Mouse (Mus musculus) G1E (cell line): ENCODE measurements around the gene Smap1. TPM values are rescaled to one million over a fixed set of nuclear protein-coding genes. Genes with fewer than 3 reads are reported as not detected.
"Not testable (repeated sequence)": the region's sequence is repeated elsewhere in the genome, so short reads cannot be mapped to it uniquely, and the experiment has no call there.

Experiments used
- ATAC-seq: 2 replicates; pipeline ENCODE4 v1.8.0; 2016; ENCODE audit warnings: mild to moderate bottlenecking; ENCODE audit not compliant: insufficient number of reproducible peaks, poor library complexity, low FRiP score, severe bottlenecking; ENCODE audit errors: extremely low read depth
- DNase-seq: peaks from one replicate; pipeline ENCODE4 v3.0.0; 2012; ENCODE audit warnings: low spot score
- H3K27me3 ChIP-seq: 2 replicates; pipeline ENCODE4 v1.6.1; 2012; ENCODE audit warnings: mild to moderate bottlenecking, low read length, inconsistent platforms; ENCODE audit not compliant: insufficient read depth
- H3K36me3 ChIP-seq: replicated peaks from 2 replicates; pipeline ENCODE3; 2012; ENCODE audit warnings: mild to moderate bottlenecking, inconsistent platforms
- H3K4me1 ChIP-seq: 2 replicates; pipeline ENCODE4 v1.6.1; 2012; ENCODE audit warnings: low read depth, low read length, inconsistent platforms, mixed read lengths; ENCODE audit not compliant: insufficient read depth
- H3K4me3 ChIP-seq: 2 replicates; pipeline ENCODE4 v1.5.1; 2012; ENCODE audit warnings: low read depth, mild to moderate bottlenecking, inconsistent platforms, low read length, moderate library complexity, mixed read lengths
- H3K9me3 ChIP-seq: replicated peaks from 2 replicates; pipeline ENCODE4 v1.6.1; 2012; ENCODE audit warnings: inconsistent platforms
- CTCF ChIP-seq: IDR thresholded peaks from 2 replicates; pipeline ENCODE4 v1.5.1; 2012; ENCODE audit warnings: low read depth, low read length, inconsistent platforms, mixed read lengths
- GATA1 ChIP-seq: IDR thresholded peaks from 2 replicates; pipeline ENCODE4 v1.6.1; 2012; ENCODE audit warnings: borderline replicate concordance, low read length, inconsistent platforms, mixed read lengths
- GATA2 ChIP-seq: IDR thresholded peaks from 2 replicates; pipeline ENCODE4 v1.6.1; 2012; ENCODE audit warnings: low read depth, low read length, inconsistent platforms, borderline replicate concordance
- POLR2AphosphoS5 ChIP-seq: IDR thresholded peaks from 2 replicates; pipeline ENCODE4 v1.6.1; 2012; ENCODE audit warnings: low read depth, low read length, inconsistent platforms; ENCODE audit not compliant: insufficient replicate concordance
- TAL1 ChIP-seq: conservative IDR thresholded peaks from 2 replicates; pipeline ENCODE4 v1.6.1; 2012; ENCODE audit warnings: low read depth, low read length, inconsistent platforms, mixed read lengths
- polyA plus RNA-seq: library from polyadenylated mRNA; stranded (reverse); fragments of >175 nt; gene quantifications from 2 replicates; pipeline ENCODE4 v1.2.3, GENCODE M21; 2012
- total RNA-seq, 2 experiments: library from RNA; stranded (forward) in 1 of 2; stranded (reverse) in 1 of 2; fragments of 200-1000 nt in 1 of 2; fragments of >200 nt in 1 of 2; fragmentation: Nextera tagmentation in 1 of 2; gene quantifications; 2 replicates each; pipeline ENCODE4 v1.2.3; 2014 to 2017

Smap1 gene
- 382 and 473 TPM in 2 replicates for total RNA-seq (2014; fragmentation: Nextera tagmentation)
- total RNA-seq (2017): 80.9 and 98.0 TPM in 2 replicates
- 34.7 and 37.6 TPM in 2 replicates for polyA plus RNA-seq

DNA sequence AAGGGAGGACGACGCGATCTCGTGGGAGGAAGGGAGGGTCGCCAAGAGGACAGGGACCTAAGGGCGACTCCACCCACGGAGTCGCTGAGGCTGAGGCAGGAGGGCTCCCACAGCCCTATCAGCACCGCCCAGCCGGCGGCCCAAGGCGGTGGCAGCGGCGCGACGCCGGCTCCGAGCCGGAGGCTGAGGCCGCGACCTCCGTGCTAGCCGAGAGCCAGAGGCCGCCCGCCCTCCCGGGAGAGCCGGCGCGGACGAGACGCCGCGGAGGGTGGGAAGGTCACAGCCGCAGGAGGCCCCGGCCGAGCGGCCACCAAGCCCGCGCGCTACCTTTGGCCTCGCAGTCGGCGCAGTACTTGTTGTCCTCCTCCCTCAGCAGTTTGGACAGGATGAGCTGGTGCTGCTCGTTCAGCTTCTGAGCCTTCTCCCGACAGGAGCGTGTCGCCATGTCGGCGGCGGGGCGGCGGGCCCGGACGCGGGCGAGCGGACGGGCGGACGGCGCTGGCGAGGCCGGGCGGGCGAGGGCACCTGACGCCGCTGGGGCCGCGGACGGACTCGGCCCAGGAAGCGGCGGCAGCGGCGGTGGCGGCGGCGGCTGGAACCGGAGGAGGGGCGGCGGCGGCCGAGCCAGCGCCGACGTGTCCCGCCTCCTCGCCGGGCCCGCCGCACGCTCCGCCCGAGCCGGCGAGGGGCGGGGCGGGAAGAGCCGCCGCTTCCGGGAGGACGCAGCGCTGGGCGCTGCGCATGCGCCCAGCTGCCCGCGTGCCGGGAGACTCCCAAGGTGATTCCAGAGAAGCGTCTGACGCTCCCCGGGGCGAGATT, at the start of gene Smap1:
Gene Smap1, minus strand, starts transcription at position 607 of the 819 bp plus-strand sequence.
- Histone ChIP-seq H3K9me3 (peaks cover 16% of the 10 kb centered on the region), H3K27me3 (no peaks in the 10 kb centered on the region), H3K4me1 (peaks cover 57% of the 10 kb centered on the region), H3K4me3 (peak within 1 kb of the TSS; percentile 91), H3K36me3 (peaks cover 10% of the 10 kb centered on the region)
- peak; percentile 18; the same call in 1 of the 2 replicates for ATAC-seq
- peak; percentile 91 for DNase-seq
- TF ChIP-seq GATA1 (no peak), TAL1 (peak; percentile 68; the same call in 1 of the 2 replicates), POLR2AphosphoS5 (no peak), GATA2 (no peak), CTCF (no peak)

DNA sequence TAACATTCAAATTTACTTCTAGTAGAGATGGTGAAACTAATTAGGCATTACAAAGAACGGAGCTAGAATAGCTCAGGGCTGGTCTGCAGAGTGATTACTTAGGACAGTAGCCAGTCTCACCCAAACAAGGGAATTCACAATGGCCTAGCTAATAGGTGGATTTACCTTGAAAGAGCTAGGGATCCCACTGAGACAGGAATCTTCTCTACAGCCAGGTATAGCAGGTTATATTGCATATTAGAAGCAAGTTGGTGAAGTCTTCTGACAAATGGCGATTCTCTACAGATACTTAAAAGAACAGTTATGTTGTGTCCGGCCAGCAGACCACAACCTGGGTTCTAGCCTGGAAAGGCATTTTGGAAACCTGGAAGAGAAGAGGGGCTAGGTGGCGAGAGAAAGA, 49.0 kb upstream of the Smap1 start:
- not testable (repeated sequence) for DNase-seq, H3K9me3 ChIP-seq, H3K36me3 ChIP-seq, ATAC-seq, H3K4me3 ChIP-seq, H3K4me1 ChIP-seq
- H3K27me3 ChIP-seq: peaks cover 17% of the 10 kb centered on the region

DNA sequence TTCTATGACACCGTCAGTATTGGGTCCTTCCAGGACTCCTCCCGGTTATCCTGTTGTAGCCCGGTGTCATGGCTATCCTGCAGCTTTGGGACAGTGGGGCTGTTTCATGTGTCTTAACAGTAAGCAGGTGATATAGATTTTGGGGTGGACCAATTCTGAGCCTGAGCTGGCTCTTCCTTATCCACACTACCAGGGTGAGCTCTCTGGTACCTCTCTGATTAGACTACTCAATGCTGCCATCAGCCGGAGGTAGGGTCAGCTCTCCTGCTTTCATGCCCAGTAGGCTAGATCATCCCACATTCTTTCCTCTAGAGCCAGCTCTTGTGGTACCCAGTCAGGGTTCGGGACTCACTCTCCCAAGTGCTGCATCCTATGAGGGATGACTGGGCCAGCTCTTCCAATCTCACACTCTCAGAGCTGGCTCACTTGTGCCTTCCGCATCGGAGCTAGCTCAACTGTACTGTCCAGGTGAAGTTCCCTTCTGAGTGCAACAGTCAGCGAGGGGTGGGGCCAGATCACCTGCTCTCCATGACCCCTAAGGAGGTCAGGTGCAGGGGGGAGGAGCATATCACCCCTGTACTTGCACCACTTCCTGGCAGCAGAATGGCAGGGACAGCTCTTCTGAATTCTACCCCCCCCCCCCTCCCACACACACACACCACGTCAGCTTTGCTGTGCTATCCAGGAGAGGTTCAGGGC, 46.1 kb upstream of the Smap1 start:
- Histone ChIP-seq H3K36me3 (no peaks in the 10 kb centered on the region), H3K4me1 (no peaks in the 10 kb centered on the region), H3K4me3 (no peak overlapping the region), H3K27me3 (peaks cover 22% of the 10 kb centered on the region), H3K9me3 (no peaks in the 10 kb centered on the region)
- no peak for ATAC-seq
- DNase-seq: no peak
- TF ChIP-seq GATA2 (no peak), TAL1 (no peak)

DNA sequence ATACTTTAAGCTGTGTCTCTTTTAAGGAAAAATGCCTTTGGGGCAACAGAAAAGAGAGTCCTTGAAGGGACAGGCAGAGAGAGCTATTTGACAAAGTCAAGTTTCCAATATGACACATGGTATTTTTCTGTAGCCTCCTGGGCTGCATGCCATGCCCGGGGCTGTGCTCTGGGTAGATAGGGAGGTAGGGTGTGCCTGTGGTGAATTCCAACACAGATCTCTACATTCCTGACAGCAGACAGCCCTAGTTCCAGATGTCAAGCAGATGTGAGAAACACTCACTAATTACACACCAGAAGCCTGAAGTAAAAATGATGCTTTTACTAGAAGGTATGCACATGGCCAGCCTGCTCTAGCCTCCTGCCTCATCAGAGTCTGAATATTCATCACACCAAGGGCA, 44.1 kb upstream of the Smap1 start:
- H3K4me3 ChIP-seq: no peak overlapping the region
- H3K36me3 ChIP-seq: no peaks in the 10 kb centered on the region
- peaks cover 27% of the 10 kb centered on the region for H3K27me3 ChIP-seq
- TF ChIP-seq POLR2AphosphoS5 (no peak), GATA2 (no peak), GATA1 (no peak), TAL1 (no peak)
- H3K9me3 ChIP-seq: no peaks in the 10 kb centered on the region
- no peaks in the 10 kb centered on the region for H3K4me1 ChIP-seq
- ATAC-seq (no peak), DNase-seq (no peak)

DNA sequence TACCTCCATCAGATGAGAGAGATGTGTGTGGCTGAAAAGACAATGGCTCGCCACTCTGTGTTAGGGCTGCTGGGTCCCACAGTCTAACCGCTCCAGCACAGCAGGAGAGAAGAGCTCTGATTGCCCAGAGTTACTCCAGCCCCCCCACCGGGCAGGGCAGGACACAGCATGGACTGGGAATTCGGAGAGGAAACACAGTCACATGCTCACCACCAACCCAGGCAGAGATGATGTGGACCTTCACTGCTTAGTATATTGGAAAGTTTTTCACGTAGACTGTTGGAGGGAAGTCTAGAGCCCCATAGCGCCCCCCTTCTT, 37.3 kb upstream of the Smap1 start:
- H3K4me1 ChIP-seq: peaks cover 9% of the 10 kb centered on the region
- peak overlapping the region; percentile 54; the same call in 1 of the 2 replicates for H3K4me3 ChIP-seq
- H3K36me3 ChIP-seq: no peaks in the 10 kb centered on the region
- H3K9me3 ChIP-seq: no peaks in the 10 kb centered on the region
- peaks cover 35% of the 10 kb centered on the region for H3K27me3 ChIP-seq
- TF ChIP-seq CTCF: no peak
- TF ChIP-seq TAL1: no peak
- no peak for TF ChIP-seq GATA2
- TF ChIP-seq POLR2AphosphoS5: no peak
- no peak for TF ChIP-seq GATA1
- no peak for DNase-seq
- ATAC-seq: no peak; the same call in 1 of the 2 replicates

DNA sequence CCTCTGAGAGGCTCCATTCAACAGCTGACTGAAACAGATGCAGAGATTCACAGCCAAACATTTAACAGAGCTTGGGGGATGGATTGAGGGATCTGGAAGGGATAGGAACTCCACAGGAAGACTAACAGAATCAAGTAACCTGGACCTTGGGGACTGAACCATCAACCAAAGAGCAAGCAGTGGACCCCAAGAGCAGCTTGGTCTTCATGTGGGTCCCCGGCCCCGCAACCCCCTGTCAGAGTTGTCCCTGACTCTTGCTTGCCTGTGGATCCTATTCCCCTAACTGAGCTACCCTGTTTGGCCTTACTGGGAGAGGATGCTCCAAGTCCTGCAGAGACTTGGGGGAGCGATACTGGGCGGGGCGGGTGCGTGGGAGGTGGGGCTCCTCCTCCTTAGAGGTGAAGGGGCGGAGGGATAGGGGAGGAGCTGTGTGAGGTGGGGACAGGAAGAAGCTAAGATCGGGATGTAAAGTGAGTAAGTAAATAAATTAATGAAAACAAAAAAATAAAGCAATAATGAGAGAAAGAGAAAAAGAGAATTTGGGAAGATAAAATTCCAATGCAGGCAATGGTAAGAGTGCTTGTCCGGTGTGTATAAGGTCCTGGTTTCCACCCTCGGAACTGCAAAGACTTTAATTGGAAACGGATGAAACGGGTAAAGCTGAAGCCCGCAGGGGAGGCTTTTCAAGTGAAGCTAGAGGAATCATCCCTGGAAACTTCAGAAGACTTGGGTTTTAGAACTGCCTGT, 36.7 kb upstream of the Smap1 start:
- no peak; the same call in 1 of the 2 replicates for ATAC-seq

More for the DNA sequence above, 36.7 kb upstream of the Smap1 start:
- no peak for DNase-seq
- TF ChIP-seq CTCF (no peak), GATA1 (no peak), TAL1 (no peak), POLR2AphosphoS5 (no peak), GATA2 (no peak)
- H3K9me3 ChIP-seq: no peaks in the 10 kb centered on the region
- peak overlapping the region; percentile 54; the same call in 1 of the 2 replicates for H3K4me3 ChIP-seq
- no peaks in the 10 kb centered on the region for H3K36me3 ChIP-seq
- H3K4me1 ChIP-seq: peaks cover 9% of the 10 kb centered on the region
- peaks cover 40% of the 10 kb centered on the region for H3K27me3 ChIP-seq
